Mouse (Mus musculus) CD4-positive naive resting alpha-beta T cell, adult 76 days (primary cell): ENCODE measurements around the gene Htr6. TPM values are rescaled to one million over a fixed set of nuclear protein-coding genes. Genes with fewer than 3 reads are reported as not detected.

Experiments used
- total RNA-seq: library from RNA; stranded (reverse); gene quantifications from one replicate; pipeline ENCODE4 v1.2.4, GENCODE M21; 2023

Gene Htr6
- not detected for total RNA-seq

DNA sequence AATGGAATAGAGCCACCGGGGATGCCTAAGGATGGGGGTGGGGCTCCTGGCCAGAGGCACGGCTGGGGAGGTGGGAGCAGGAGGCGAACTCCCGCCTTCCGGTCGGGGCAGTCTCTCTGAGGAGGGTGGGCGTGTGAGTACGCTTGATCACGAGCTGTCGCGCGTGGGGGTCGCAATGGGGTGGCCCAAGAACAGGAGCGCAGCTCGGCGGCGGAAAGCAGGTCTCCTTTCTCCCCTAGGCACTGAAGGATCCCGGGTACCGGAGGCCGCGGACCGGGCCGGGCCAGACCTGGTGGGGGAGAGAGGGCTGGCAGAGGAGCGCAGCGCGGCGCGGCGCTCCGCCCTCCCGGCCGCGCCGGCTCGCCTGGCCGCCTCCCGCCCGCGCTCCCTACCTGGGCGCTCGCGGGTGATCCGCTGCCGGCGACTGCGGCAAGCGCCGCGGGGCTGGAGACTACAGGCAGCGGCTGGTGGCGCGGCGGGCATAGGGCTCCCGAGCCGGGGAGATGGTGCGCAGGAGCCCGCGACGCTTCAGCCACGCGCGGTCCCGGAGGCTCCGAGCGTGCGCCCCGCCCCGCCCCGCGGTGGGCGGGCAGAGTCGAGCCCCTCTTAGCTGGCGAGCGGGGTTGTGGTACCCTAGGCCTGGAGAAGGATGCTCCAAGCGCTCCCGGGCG, at the start of gene Htr6:
TSS of gene Htr6 (minus strand) at position 530 of the 671 bp plus-strand sequence.

GRCm38 (mm10) chr4:139092356-139093195, 17.2 kb upstream of the Htr6 start, which contains the start of gene Nbl1:
Gene Nbl1 (minus strand): TSS chr4:139092993.

Other genes starting within 250 kb of the Htr6 start
- gene Pla2g5, start 212.1 kb downstream of the Htr6 start, total RNA-seq: not detected
- not detected for gene Gm13030, start 201.6 kb downstream of the Htr6 start, total RNA-seq
- not detected for gene Pla2g2e, start 197.6 kb downstream of the Htr6 start, total RNA-seq
- gene Otud3, start 161.6 kb downstream of the Htr6 start, total RNA-seq: 7.4 TPM
- not detected for gene Rnf186, start 108.5 kb downstream of the Htr6 start, total RNA-seq
- 44.3 TPM for gene Tmco4, start 102.7 kb downstream of the Htr6 start, total RNA-seq
- gene Nbl1, start 17.4 kb upstream of the Htr6 start, total RNA-seq: 0.41 TPM
- gene Minos1, start 55.5 kb upstream of the Htr6 start, total RNA-seq: 95.6 TPM
- gene Capzb, start 117.3 kb upstream of the Htr6 start, total RNA-seq: 347 TPM
- 6.3 TPM for gene Pqlc2, start 235.1 kb upstream of the Htr6 start, total RNA-seq
- 13.0 TPM for gene Akr7a5, start 235.2 kb upstream of the Htr6 start, total RNA-seq